Mouse (Mus musculus) forebrain, embryonic 16.5 days (tissue): ENCODE measurements at regions not wholly inside any gene's neighbourhood (a gene's known extent, or its start where the extent isn't known, plus 50 kb on each side); places are given as distances from the start of the nearest gene placed in this dataset.

Source experiments
- ATAC-seq: fragments of 200-750 bp; cut with Nextera tagmentation; 2 replicates; pipeline ENCODE4 v1.8.0; 2017; ENCODE audit warnings: mild to moderate bottlenecking, moderate library complexity
- H3K27ac ChIP-seq: fragments of 300-500 bp; sonication (generic); 2 replicates; pipeline ENCODE4 v1.5.1; 2014; ENCODE audit warnings: low read length, control low read depth
- H3K27me3 ChIP-seq: fragments of 300-500 bp; sonication (generic); replicated peaks from 2 replicates; pipeline ENCODE4 v1.6.1; 2014; ENCODE audit warnings: low read length; ENCODE audit not compliant: control insufficient read depth, insufficient read depth
- H3K36me3 ChIP-seq: fragments of 300-500 bp; sonication (generic); 2 replicates; pipeline ENCODE4 v1.6.1; 2014; ENCODE audit not compliant: control insufficient read depth, insufficient read depth
- H3K4me1 ChIP-seq: fragments of 300-500 bp; sonication (generic); replicated peaks from 2 replicates; pipeline ENCODE4 v1.6.1; 2014; ENCODE audit warnings: low read length; ENCODE audit not compliant: control insufficient read depth, insufficient read depth
- H3K4me2 ChIP-seq: fragments of 300-500 bp; sonication (generic); 2 replicates; pipeline ENCODE4 v1.6.1; 2014; ENCODE audit warnings: mild to moderate bottlenecking, low read length, control low read depth
- H3K4me3 ChIP-seq: fragments of 300-500 bp; sonication (generic); replicated peaks from 2 replicates; pipeline ENCODE4 v1.5.1; 2014; ENCODE audit warnings: mild to moderate bottlenecking, low read length, control low read depth
- H3K9ac ChIP-seq: fragments of 300-500 bp; sonication (generic); replicated peaks from 2 replicates; pipeline ENCODE4 v1.6.1; 2014; ENCODE audit warnings: low read depth, low read length, control low read depth
- H3K9me3 ChIP-seq: fragments of 300-500 bp; sonication (generic); 2 replicates; pipeline ENCODE4 v1.6.1; 2016; ENCODE audit warnings: low read length; ENCODE audit not compliant: control insufficient read depth
- WGBS: fragments of 180-500 bp; shearing (Covaris S2); extraction: QIAGEN DNeasy Blood & Tissue Kit; methylation state at CpG from one replicate; pipeline ENCODE4 v1.1.7; 2014; 5-methylcytosine and 5-hydroxymethylcytosine counted together

- Histone ChIP-seq H3K4me2 (no peak overlapping the region), H3K9ac (no peak overlapping the region), H3K4me3 (no peak overlapping the region), H3K36me3 (no peaks in the 10 kb centered on the region), H3K27ac (no peak overlapping the region), H3K4me1 (no peaks in the 10 kb centered on the region), H3K9me3 (no peaks in the 10 kb centered on the region), H3K27me3 (no peaks in the 10 kb centered on the region)
- 39% methylated on average over 9 of the region's 9 CpGs for WGBS
- ATAC-seq: no peak
Measured at GRCm38 (mm10) chr3:130991971-130992370, 118.3 kb upstream of the Lef1 start.

GRCm38 (mm10) chr3:130986708-130987107, 123.6 kb upstream of the Lef1 start:
- H3K4me1 ChIP-seq: no peaks in the 10 kb centered on the region
- H3K4me3 ChIP-seq: no peak overlapping the region
- no peak overlapping the region for H3K4me2 ChIP-seq
- no peak overlapping the region for H3K27ac ChIP-seq
- no peaks in the 10 kb centered on the region for H3K9me3 ChIP-seq
- H3K9ac ChIP-seq: no peak overlapping the region
- no peaks in the 10 kb centered on the region for H3K27me3 ChIP-seq
- no peaks in the 10 kb centered on the region for H3K36me3 ChIP-seq
- ATAC-seq: no peak
- WGBS: 95% methylated on average over 2 of the region's 2 CpGs

GRCm38 (mm10) chr3:130986101-130986500, 124.2 kb upstream of the Lef1 start:
- WGBS: 72% methylated on average over 2 of the region's 2 CpGs
- H3K4me1 ChIP-seq: no peaks in the 10 kb centered on the region
- no peak overlapping the region for H3K27ac ChIP-seq
- no peak overlapping the region for H3K9ac ChIP-seq
- H3K9me3 ChIP-seq: no peaks in the 10 kb centered on the region
- no peak overlapping the region for H3K4me2 ChIP-seq
- H3K4me3 ChIP-seq: no peak overlapping the region
- no peaks in the 10 kb centered on the region for H3K27me3 ChIP-seq
- H3K36me3 ChIP-seq: no peaks in the 10 kb centered on the region
- no peak for ATAC-seq

- no peak overlapping the region for H3K4me2 ChIP-seq
- no peaks in the 10 kb centered on the region for H3K9me3 ChIP-seq
- no peak overlapping the region for H3K27ac ChIP-seq
- no peaks in the 10 kb centered on the region for H3K36me3 ChIP-seq
- no peaks in the 10 kb centered on the region for H3K27me3 ChIP-seq
- no peak overlapping the region for H3K9ac ChIP-seq
- no peaks in the 10 kb centered on the region for H3K4me1 ChIP-seq
- no peak for ATAC-seq
- H3K4me3 ChIP-seq: no peak overlapping the region
Measured at GRCm38 (mm10) chr3:130981566-130981965, 128.7 kb upstream of the Lef1 start.

- no peak for ATAC-seq
- Histone ChIP-seq H3K4me1 (no peaks in the 10 kb centered on the region), H3K27ac (no peak overlapping the region), H3K27me3 (no peaks in the 10 kb centered on the region), H3K4me3 (no peak overlapping the region), H3K4me2 (no peak overlapping the region), H3K36me3 (no peaks in the 10 kb centered on the region), H3K9me3 (no peaks in the 10 kb centered on the region), H3K9ac (no peak overlapping the region)
- 81% methylated on average over 14 of the region's 14 CpGs for WGBS
Measured at GRCm38 (mm10) chr3:130978986-130979642, 131.2 kb upstream of the Lef1 start.

GRCm38 (mm10) chr3:130977921-130978700, 132.2 kb upstream of the Lef1 start:
- no peaks in the 10 kb centered on the region for H3K27me3 ChIP-seq

GRCm38 (mm10) chr3:130976206-130976605, 134.1 kb upstream of the Lef1 start:
- 87% methylated on average over 5 of the region's 5 CpGs for WGBS
- Histone ChIP-seq H3K36me3 (no peaks in the 10 kb centered on the region), H3K4me1 (no peaks in the 10 kb centered on the region), H3K4me2 (no peak overlapping the region), H3K4me3 (no peak overlapping the region), H3K27ac (no peak overlapping the region), H3K9me3 (no peaks in the 10 kb centered on the region), H3K9ac (no peak overlapping the region), H3K27me3 (no peaks in the 10 kb centered on the region)
- no peak for ATAC-seq

More at GRCm38 (mm10) chr3:130977921-130978700, 132.2 kb upstream of the Lef1 start:
- 57% methylated on average over 13 of the region's 13 CpGs for WGBS
- Histone ChIP-seq H3K9ac (no peak overlapping the region), H3K4me2 (no peak overlapping the region), H3K27ac (no peak overlapping the region), H3K4me1 (no peaks in the 10 kb centered on the region), H3K4me3 (no peak overlapping the region), H3K9me3 (no peaks in the 10 kb centered on the region), H3K36me3 (no peaks in the 10 kb centered on the region)
- ATAC-seq: no peak

GRCm38 (mm10) chr3:130975291-130975690, 135.0 kb upstream of the Lef1 start:
- Histone ChIP-seq H3K4me2 (no peak overlapping the region), H3K36me3 (no peaks in the 10 kb centered on the region), H3K9ac (no peak overlapping the region), H3K4me1 (no peaks in the 10 kb centered on the region), H3K4me3 (no peak overlapping the region), H3K27me3 (no peaks in the 10 kb centered on the region), H3K9me3 (no peaks in the 10 kb centered on the region), H3K27ac (no peak overlapping the region)
- 28% methylated on average over 1 of the region's 1 CpGs for WGBS
- no peak for ATAC-seq

GRCm38 (mm10) chr3:130972126-130972525, 138.1 kb upstream of the Lef1 start:
- 65% methylated on average over 2 of the region's 2 CpGs for WGBS
- no peaks in the 10 kb centered on the region for H3K4me1 ChIP-seq
- no peak overlapping the region for H3K4me2 ChIP-seq
- H3K4me3 ChIP-seq: no peak overlapping the region
- no peak for ATAC-seq
- H3K36me3 ChIP-seq: no peaks in the 10 kb centered on the region
- H3K27ac ChIP-seq: no peak overlapping the region
- no peak overlapping the region for H3K9ac ChIP-seq
- H3K9me3 ChIP-seq: no peaks in the 10 kb centered on the region
- no peaks in the 10 kb centered on the region for H3K27me3 ChIP-seq
